Mouse (Mus musculus) lung, adult 2 months (tissue): ENCODE data around the gene Gm49416.

Experiments used
- CTCF ChIP-seq: fragments of 200-500 bp; IDR thresholded peaks from 2 replicates; pipeline ENCODE4 v1.5.1; 2011; ENCODE audit warnings: mild to moderate bottlenecking, low read length, control low read depth; ENCODE audit not compliant: insufficient read depth
- POLR2A ChIP-seq: fragments of 200-500 bp; IDR thresholded peaks from 2 replicates; pipeline ENCODE4 v1.6.1; 2011; ENCODE audit warnings: low read depth, mild to moderate bottlenecking, control low read depth, low read length, borderline replicate concordance; ENCODE audit errors: extremely low read depth

DNA sequence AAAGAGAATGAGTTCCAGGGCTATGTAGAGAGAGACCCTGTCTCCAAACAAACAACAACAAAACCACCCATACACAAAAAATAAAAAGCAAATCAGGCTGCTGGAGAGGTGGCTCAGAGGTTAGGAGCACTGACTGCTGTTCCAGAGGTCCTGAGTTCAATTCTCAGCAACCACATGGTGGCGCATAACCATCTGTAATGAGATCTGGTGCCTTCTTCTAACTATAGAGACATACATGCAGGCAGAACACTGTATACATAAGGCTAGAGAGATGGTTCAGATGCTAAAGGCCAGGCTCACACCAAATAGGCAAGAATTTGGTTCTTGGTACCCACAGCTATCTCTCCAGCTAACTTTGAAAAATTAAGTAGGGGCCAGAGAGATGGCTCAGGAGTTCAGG lies 29.7 kb upstream of the Gm49416 start:
- no peak for TF ChIP-seq CTCF
- TF ChIP-seq POLR2A, result no peak
